Mouse (Mus musculus) forebrain, embryonic 11.5 days (tissue): ENCODE results near the gene Ndst2. TPM values are rescaled to one million over a fixed set of nuclear protein-coding genes. Genes with fewer than 3 reads are reported as not detected.

Source experiments
- ATAC-seq: fragments of 200-750 bp; cut with Nextera tagmentation; replicated peaks from 2 replicates; pipeline ENCODE4 v1.8.0; 2017; ENCODE audit warnings: moderate TSS enrichment; ENCODE audit not compliant: low FRiP score
- DNase-seq: peaks from one replicate; pipeline ENCODE4 v3.0.0-alpha.2; 2017; ENCODE audit warnings: low spot score
- H3K27ac ChIP-seq: fragments of 300-500 bp; sonication (generic); 2 replicates; pipeline ENCODE4 v1.5.1; 2014; ENCODE audit warnings: low read depth, low read length
- H3K27me3 ChIP-seq: fragments of 300-500 bp; sonication (generic); 2 replicates; pipeline ENCODE4 v1.6.1; 2014; ENCODE audit warnings: mild to moderate bottlenecking, low read length, mixed read lengths; ENCODE audit not compliant: control insufficient read depth, insufficient read depth
- H3K36me3 ChIP-seq: fragments of 300-500 bp; sonication (generic); 2 replicates; pipeline ENCODE4 v1.6.1; 2014; ENCODE audit warnings: mild to moderate bottlenecking, low read length, moderate library complexity, mixed read lengths; ENCODE audit not compliant: control insufficient read depth, insufficient read depth
- H3K4me1 ChIP-seq: fragments of 300-500 bp; sonication (generic); replicated peaks from 2 replicates; pipeline ENCODE4 v1.6.1; 2014; ENCODE audit warnings: low read length, mixed read lengths; ENCODE audit not compliant: control insufficient read depth, insufficient read depth
- H3K4me2 ChIP-seq: fragments of 300-500 bp; sonication (generic); 2 replicates; pipeline ENCODE4 v1.6.1; 2014; ENCODE audit warnings: low read depth, mild to moderate bottlenecking, low read length, moderate library complexity, mixed read lengths; ENCODE audit not compliant: severe bottlenecking
- H3K4me3 ChIP-seq: fragments of 300-500 bp; sonication (generic); 2 replicates; pipeline ENCODE4 v1.5.1; 2014; ENCODE audit warnings: low read depth, low read length
- H3K9ac ChIP-seq: fragments of 300-500 bp; sonication (generic); 2 replicates; pipeline ENCODE4 v1.6.1; 2014; ENCODE audit warnings: low read length
- H3K9me3 ChIP-seq: fragments of 300-500 bp; sonication (generic); 2 replicates; pipeline ENCODE4 v1.6.1; 2016; ENCODE audit warnings: low read length, mixed read lengths; ENCODE audit not compliant: control insufficient read depth
- WGBS: fragments of 180-500 bp; shearing (Covaris S2); extraction: QIAGEN DNeasy Blood & Tissue Kit; methylation state at CpG from one replicate; pipeline ENCODE4 v1.1.7; 2014; 5-methylcytosine and 5-hydroxymethylcytosine counted together
- polyA plus RNA-seq: library from polyadenylated mRNA; unstranded; fragments of >200 nt; fragmentation: Nextera tagmentation; extraction: Ambion mirVana; gene quantifications from 2 replicates; pipeline ENCODE4 v1.2.1, GENCODE M21; 2014

The Ndst2 gene
- polyA plus RNA-seq, 1 experiment from 2014 or later = 25.7 TPM

GRCm38 (mm10) chr14:20771941-20772340, 37.6 kb upstream of the Ndst2 start:
- no peak overlapping the region for H3K9ac ChIP-seq
- no peaks in the 10 kb centered on the region; the same call in 1 of the 2 replicates for H3K36me3 ChIP-seq
- no peaks in the 10 kb centered on the region for H3K27me3 ChIP-seq
- H3K9me3 ChIP-seq = no peaks in the 10 kb centered on the region
- WGBS = 97% methylated on average over 3 of the region's 3 CpGs
- DNase-seq (no peak), ATAC-seq (no peak)
- no peak overlapping the region for H3K27ac ChIP-seq
- no peak overlapping the region for H3K4me3 ChIP-seq
- H3K4me2 ChIP-seq = no peak overlapping the region
- peaks cover 2% of the 10 kb centered on the region; the same call in 1 of the 2 replicates for H3K4me1 ChIP-seq

GRCm38 (mm10) chr14:20768581-20768980, 34.2 kb upstream of the Ndst2 start:
- no peaks in the 10 kb centered on the region for H3K9me3 ChIP-seq
- H3K36me3 ChIP-seq = no peaks in the 10 kb centered on the region; the same call in 1 of the 2 replicates
- H3K27me3 ChIP-seq = no peaks in the 10 kb centered on the region
- DNase-seq (no peak), ATAC-seq (no peak)
- WGBS = 87% methylated on average over 5 of the region's 5 CpGs
- H3K27ac ChIP-seq = no peak overlapping the region
- no peak overlapping the region for H3K9ac ChIP-seq
- H3K4me2 ChIP-seq = no peak overlapping the region
- no peaks in the 10 kb centered on the region for H3K4me1 ChIP-seq
- H3K4me3 ChIP-seq = no peak overlapping the region

GRCm38 (mm10) chr14:20767936-20768335, 33.6 kb upstream of the Ndst2 start:
- 92% methylated on average over 7 of the region's 7 CpGs for WGBS

GRCm38 (mm10) chr14:20765642-20766258, 31.4 kb upstream of the Ndst2 start:
- no peak overlapping the region for H3K9ac ChIP-seq
- ATAC-seq = no peak
- 31% methylated on average over 12 of the region's 12 CpGs for WGBS

More at GRCm38 (mm10) chr14:20767936-20768335, 33.6 kb upstream of the Ndst2 start:
- DNase-seq (no peak), ATAC-seq (no peak)
- no peak overlapping the region for H3K4me2 ChIP-seq
- no peak overlapping the region for H3K27ac ChIP-seq
- no peaks in the 10 kb centered on the region; the same call in none of the 2 replicates for H3K36me3 ChIP-seq
- no peaks in the 10 kb centered on the region for H3K4me1 ChIP-seq
- no peaks in the 10 kb centered on the region for H3K27me3 ChIP-seq
- no peak overlapping the region for H3K9ac ChIP-seq
- no peak overlapping the region for H3K4me3 ChIP-seq
- H3K9me3 ChIP-seq = no peaks in the 10 kb centered on the region

GRCm38 (mm10) chr14:20764942-20765341, 30.6 kb upstream of the Ndst2 start:
- no peak overlapping the region for H3K4me2 ChIP-seq
- H3K36me3 ChIP-seq = no peaks in the 10 kb centered on the region; the same call in none of the 2 replicates
- H3K27ac ChIP-seq = no peak overlapping the region
- DNase-seq (no peak), ATAC-seq (no peak)
- no peaks in the 10 kb centered on the region for H3K9me3 ChIP-seq
- WGBS = 85% methylated on average over 5 of the region's 5 CpGs
- H3K27me3 ChIP-seq = no peaks in the 10 kb centered on the region
- H3K4me3 ChIP-seq = no peak overlapping the region
- no peak overlapping the region for H3K9ac ChIP-seq
- H3K4me1 ChIP-seq = no peaks in the 10 kb centered on the region

More at GRCm38 (mm10) chr14:20765642-20766258, 31.4 kb upstream of the Ndst2 start:
- Histone ChIP-seq H3K4me2 (no peak overlapping the region), H3K4me1 (no peaks in the 10 kb centered on the region), H3K4me3 (no peak overlapping the region), H3K9me3 (no peaks in the 10 kb centered on the region), H3K27ac (no peak overlapping the region), H3K27me3 (no peaks in the 10 kb centered on the region), H3K36me3 (no peaks in the 10 kb centered on the region; the same call in none of the 2 replicates)
- peak; percentile 91 for DNase-seq

GRCm38 (mm10) chr14:20758768-20759435, 24.5 kb upstream of the Ndst2 start:
- DNase-seq = no peak
- Histone ChIP-seq H3K27ac (no peak overlapping the region), H3K4me1 (no peaks in the 10 kb centered on the region), H3K36me3 (peaks cover 3% of the 10 kb centered on the region), H3K4me3 (no peak overlapping the region), H3K9ac (no peak overlapping the region), H3K4me2 (no peak overlapping the region), H3K27me3 (no peaks in the 10 kb centered on the region), H3K9me3 (no peaks in the 10 kb centered on the region)
- WGBS = 78% methylated on average over 8 of the region's 8 CpGs
- ATAC-seq = no peak

GRCm38 (mm10) chr14:20757370-20757907, 23.1 kb upstream of the Ndst2 start:
- no peaks in the 10 kb centered on the region for H3K9me3 ChIP-seq
- 94% methylated on average over 22 of the region's 22 CpGs for WGBS
- no peak overlapping the region for H3K4me2 ChIP-seq

GRCm38 (mm10) chr14:20753792-20754191, 19.4 kb upstream of the Ndst2 start:
- Histone ChIP-seq H3K27me3 (no peaks in the 10 kb centered on the region), H3K4me3 (no peak overlapping the region), H3K9ac (no peak overlapping the region), H3K27ac (no peak overlapping the region), H3K4me1 (no peaks in the 10 kb centered on the region), H3K36me3 (peaks cover under 1% of the 10 kb centered on the region; the same call in 1 of the 2 replicates), H3K9me3 (no peaks in the 10 kb centered on the region), H3K4me2 (no peak overlapping the region)
- no peak for DNase-seq
- no peak for ATAC-seq
- WGBS = 86% methylated on average over 3 of the region's 3 CpGs

More at GRCm38 (mm10) chr14:20757370-20757907, 23.1 kb upstream of the Ndst2 start:
- Histone ChIP-seq H3K27ac (no peak overlapping the region), H3K27me3 (no peaks in the 10 kb centered on the region), H3K4me1 (no peaks in the 10 kb centered on the region), H3K4me3 (no peak overlapping the region), H3K9ac (no peak overlapping the region), H3K36me3 (peaks cover 3% of the 10 kb centered on the region; the same call in 1 of the 2 replicates)
- DNase-seq (no peak), ATAC-seq (no peak)
